Mouse (Mus musculus) liver, adult 2 months (tissue): Measurements from ENCODE around the gene Sdcbp2. TPM values are rescaled to one million over a fixed set of nuclear protein-coding genes. Genes with fewer than 3 reads are reported as not detected.
A peak's percentile ranks its signal among the peaks of the same experiment; 100 is the strongest.

ENCODE experiments used
- DNase-seq: peaks from one replicate; pipeline ENCODE4 v3.0.0-alpha.2; 2011; ENCODE audit warnings: low read depth, low spot score; ENCODE audit errors: extremely low read depth
- H3K27ac ChIP-seq: fragments of 200-500 bp; replicated peaks from 2 replicates; pipeline ENCODE4 v1.5.1; 2012; ENCODE audit warnings: low read depth, mild to moderate bottlenecking, control low read depth, inconsistent platforms, low read length; ENCODE audit not compliant: insufficient read depth
- H3K27me3 ChIP-seq: fragments of 200-500 bp; 2 replicates; pipeline ENCODE4 v1.6.1; 2012; ENCODE audit warnings: mild to moderate bottlenecking, moderate library complexity, low read length, inconsistent platforms; ENCODE audit not compliant: control insufficient read depth, insufficient read depth
- H3K36me3 ChIP-seq: fragments of 200-500 bp; 2 replicates; pipeline ENCODE4 v1.6.1; 2012; ENCODE audit warnings: low read length, inconsistent platforms; ENCODE audit not compliant: control insufficient read depth, insufficient read depth
- H3K4me1 ChIP-seq: fragments of 200-500 bp; 2 replicates; pipeline ENCODE4 v1.6.1; 2011; ENCODE audit warnings: low read length; ENCODE audit not compliant: control insufficient read depth, insufficient read depth
- H3K4me3 ChIP-seq: fragments of 200-500 bp; 2 replicates; pipeline ENCODE4 v1.5.1; 2011; ENCODE audit warnings: low read depth, mild to moderate bottlenecking, control low read depth, low read length, moderate library complexity; ENCODE audit not compliant: insufficient read depth
- H3K79me2 ChIP-seq: fragments of 200-500 bp; 2 replicates; pipeline ENCODE4 v1.6.1; 2012; ENCODE audit warnings: inconsistent platforms, mild to moderate bottlenecking, low read length, moderate library complexity; ENCODE audit not compliant: control insufficient read depth, insufficient read depth
- H3K9ac ChIP-seq: fragments of 200-500 bp; 2 replicates; pipeline ENCODE4 v1.6.1; 2012; ENCODE audit warnings: low read depth, mild to moderate bottlenecking, control low read depth, inconsistent platforms, low read length
- CTCF ChIP-seq: fragments of 200-500 bp; IDR thresholded peaks from 2 replicates; pipeline ENCODE4 v1.5.1; 2011; ENCODE audit warnings: low read depth, low read length, control low read depth
- POLR2A ChIP-seq: fragments of 200-500 bp; IDR thresholded peaks from 2 replicates; pipeline ENCODE4 v1.6.1; 2011; ENCODE audit warnings: low read length, control low read depth; ENCODE audit not compliant: insufficient read depth; ENCODE audit errors: extremely low read depth
- WGBS: fragments of 180-500 bp; shearing (Covaris S2); methylation state at CpG from one replicate; pipeline ENCODE4 v1.1.7; 2018; 5-methylcytosine and 5-hydroxymethylcytosine counted together
- polyA plus RNA-seq: library from polyadenylated mRNA; depleted of rRNA; stranded (reverse); fragments of >200 nt; gene quantifications from 2 replicates; pipeline ENCODE4 v1.2.3, GENCODE M21; 2012
- total RNA-seq: library from RNA; depleted of rRNA; stranded (reverse); fragments of >200 nt; gene quantifications from 2 replicates; pipeline ENCODE4 v1.2.3, GENCODE M21; 2014

The Sdcbp2 gene
- total and polyA plus RNA-seq, 2 experiments: 0.28 to 0.33 TPM

DNA sequence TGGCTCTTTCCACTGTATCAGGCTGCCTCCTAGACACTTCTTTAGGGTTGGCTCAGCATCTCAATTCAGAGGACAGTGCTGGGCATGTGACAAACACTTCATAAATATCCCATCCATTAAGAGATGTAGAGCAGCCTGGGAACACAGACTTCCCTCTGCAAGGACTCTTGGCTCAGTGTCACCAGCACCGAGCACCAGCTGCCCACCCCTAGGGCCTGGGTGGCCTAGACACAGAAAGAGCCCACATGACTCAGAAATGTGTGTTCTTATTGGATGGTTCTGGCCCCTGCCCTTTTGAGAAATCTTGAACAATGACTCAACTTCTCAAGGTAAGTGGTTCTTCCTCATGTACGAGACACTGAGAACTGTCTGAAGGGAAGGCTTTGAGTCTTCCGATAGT, 55.6 kb downstream of the Sdcbp2 start:
- H3K79me2 ChIP-seq: no peaks in the 10 kb centered on the region
- H3K4me3 ChIP-seq: no peak overlapping the region
- WGBS: 95% methylated on average over 3 of the region's 3 CpGs
- no peak overlapping the region for H3K9ac ChIP-seq
- no peak for DNase-seq
- H3K36me3 ChIP-seq: no peaks in the 10 kb centered on the region
- peaks cover 8% of the 10 kb centered on the region for H3K27me3 ChIP-seq
- TF ChIP-seq CTCF: no peak
- no peak for TF ChIP-seq POLR2A
- H3K27ac ChIP-seq: no peak overlapping the region
- no peaks in the 10 kb centered on the region; the same call in 1 of the 2 replicates for H3K4me1 ChIP-seq

- Histone ChIP-seq H3K36me3 (no peaks in the 10 kb centered on the region), H3K4me1 (no peaks in the 10 kb centered on the region; the same call in 1 of the 2 replicates), H3K27me3 (peaks cover 8% of the 10 kb centered on the region), H3K4me3 (no peak overlapping the region), H3K27ac (no peak overlapping the region), H3K9ac (no peak overlapping the region), H3K79me2 (no peaks in the 10 kb centered on the region)
- TF ChIP-seq POLR2A (no peak), CTCF (no peak)
- no peak for DNase-seq
- WGBS: 75% methylated on average over 7 of the region's 7 CpGs
These were observed 56.9 kb downstream of the Sdcbp2 start for GRCm38 (mm10) chr2:151629310-151629709.

DNA sequence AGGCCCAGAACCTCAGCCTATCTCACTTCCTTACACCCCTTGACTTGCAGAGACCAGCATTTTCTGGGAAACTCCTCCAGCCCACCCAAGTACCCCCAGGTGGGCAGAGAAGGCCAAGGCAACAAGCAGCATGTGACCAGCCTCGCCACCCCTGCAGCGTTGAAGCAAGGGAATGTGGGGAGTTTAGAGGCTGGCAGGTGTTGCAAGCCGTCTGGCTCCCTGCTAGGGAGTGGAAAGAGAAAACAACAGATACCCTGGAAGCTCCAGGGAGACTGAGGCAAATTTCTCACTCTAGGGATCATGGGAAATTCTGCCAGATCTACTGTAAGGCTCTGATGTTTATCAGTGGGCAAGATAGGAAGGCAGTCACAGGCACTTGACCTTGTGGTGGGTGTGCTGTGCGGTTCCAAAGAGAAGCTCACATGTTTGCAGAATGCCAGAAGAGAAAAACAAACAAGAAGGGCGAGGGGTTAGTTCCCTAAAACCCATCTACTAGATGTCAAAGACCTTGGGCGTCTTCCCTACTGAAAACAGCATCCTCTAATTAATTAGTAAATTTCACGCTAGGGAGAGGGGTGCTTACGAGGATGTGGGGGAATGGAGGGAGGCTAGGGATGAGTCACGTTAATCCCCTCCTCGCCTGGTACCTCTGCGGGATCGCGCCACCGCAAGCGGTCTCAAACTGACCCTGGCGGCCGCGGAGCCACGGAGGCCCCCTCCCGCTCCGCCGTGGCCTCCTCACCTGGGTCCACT, 59.2 kb downstream of the Sdcbp2 start:
- TF ChIP-seq POLR2A (no peak), CTCF (no peak)
- Histone ChIP-seq H3K4me1 (no peaks in the 10 kb centered on the region; the same call in 1 of the 2 replicates), H3K9ac (0 out of 2 replicates have a peak overlapping the region, but pooled peaks have one; percentile 10), H3K27ac (no peak overlapping the region), H3K27me3 (peaks cover 8% of the 10 kb centered on the region), H3K36me3 (no peaks in the 10 kb centered on the region), H3K79me2 (no peaks in the 10 kb centered on the region), H3K4me3 (peak overlapping the region; percentile 42; the same call in 1 of the 2 replicates)
- 6% methylated on average over 22 of the region's 22 CpGs for WGBS
- no peak for DNase-seq

DNA sequence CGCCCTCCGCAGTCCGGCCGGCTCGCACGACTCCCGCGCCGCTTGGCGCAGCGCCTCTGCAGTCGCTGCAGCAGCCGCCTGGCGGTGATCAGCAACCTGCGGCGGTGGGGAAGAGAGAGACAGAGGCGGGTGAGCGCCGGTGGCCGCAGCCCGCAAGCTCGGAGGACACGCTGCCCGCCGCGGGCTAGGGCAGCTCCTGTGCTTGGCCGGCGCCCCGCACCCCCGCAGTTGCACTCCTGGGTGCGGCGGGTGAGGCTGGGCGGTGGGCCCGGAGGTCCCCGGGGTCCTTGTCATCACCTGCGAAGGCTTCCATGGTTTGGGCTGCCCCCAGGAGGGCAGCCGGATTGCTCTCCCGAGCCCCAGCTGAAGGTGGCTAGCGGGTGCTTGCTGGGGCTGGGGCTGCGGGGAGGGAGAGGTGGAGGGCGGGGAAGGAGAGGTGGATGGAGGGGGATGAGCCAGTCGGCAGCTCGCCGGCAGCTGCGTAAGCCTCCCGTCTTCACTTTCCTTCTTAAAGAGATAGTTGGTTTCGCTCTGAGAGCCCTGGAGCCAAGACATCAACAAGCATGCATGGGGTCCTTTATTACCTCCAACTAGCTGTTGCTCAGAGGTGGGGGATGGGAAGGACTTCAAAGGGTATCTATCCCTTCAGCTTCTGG, 59.9 kb downstream of the Sdcbp2 start, which contains the start of gene Snph:
TSS of gene Snph (minus strand) at position 435 of the 656 bp plus-strand sequence.
- DNase-seq: no peak
- TF ChIP-seq POLR2A (no peak), CTCF (peak; percentile 52)
- Histone ChIP-seq H3K27me3 (peaks cover 8% of the 10 kb centered on the region), H3K79me2 (no peaks in the 10 kb centered on the region), H3K4me1 (no peaks in the 10 kb centered on the region; the same call in 1 of the 2 replicates), H3K27ac (no peak within 1 kb of the TSS), H3K4me3 (peak within 1 kb of the TSS; percentile 42; the same call in 1 of the 2 replicates), H3K36me3 (no peaks in the 10 kb centered on the region), H3K9ac (0 out of 2 replicates have a peak within 1 kb of the TSS, but pooled peaks have one; percentile 10)
- 2% methylated on average over 47 of the region's 47 CpGs for WGBS

- H3K27me3 ChIP-seq: peaks cover 8% of the 10 kb centered on the region
- no peak overlapping the region for H3K4me3 ChIP-seq
- no peak for DNase-seq
- TF ChIP-seq CTCF: no peak
- no peak for TF ChIP-seq POLR2A
- no peak overlapping the region for H3K9ac ChIP-seq
- H3K4me1 ChIP-seq: no peaks in the 10 kb centered on the region; the same call in 1 of the 2 replicates
- no peak overlapping the region for H3K27ac ChIP-seq
- no peaks in the 10 kb centered on the region for H3K79me2 ChIP-seq
- no peaks in the 10 kb centered on the region for H3K36me3 ChIP-seq
- WGBS: 79% methylated on average over 5 of the region's 5 CpGs
These were observed 60.6 kb downstream of the Sdcbp2 start for GRCm38 (mm10) chr2:151632982-151633381.
